Mouse (Mus musculus) heart, postnatal 4 days (tissue): ENCODE measurements around the gene E330009J07Rik. TPM values are rescaled to one million over a fixed set of nuclear protein-coding genes. Genes with fewer than 3 reads are reported as not detected.
A peak's percentile ranks its signal among the peaks of the same experiment; 100 is the strongest.

Experiments used
- DNase-seq: peaks from one replicate; pipeline ENCODE4 v3.0.0; 2021
- total RNA-seq, 2 experiments: library from RNA; stranded (reverse); gene quantifications; 2 replicates each; pipeline ENCODE4 v1.2.3; 2021

Gene E330009J07Rik
- total RNA-seq, 2 experiments from 2014 or later = 3.1 to 3.7 TPM

DNA sequence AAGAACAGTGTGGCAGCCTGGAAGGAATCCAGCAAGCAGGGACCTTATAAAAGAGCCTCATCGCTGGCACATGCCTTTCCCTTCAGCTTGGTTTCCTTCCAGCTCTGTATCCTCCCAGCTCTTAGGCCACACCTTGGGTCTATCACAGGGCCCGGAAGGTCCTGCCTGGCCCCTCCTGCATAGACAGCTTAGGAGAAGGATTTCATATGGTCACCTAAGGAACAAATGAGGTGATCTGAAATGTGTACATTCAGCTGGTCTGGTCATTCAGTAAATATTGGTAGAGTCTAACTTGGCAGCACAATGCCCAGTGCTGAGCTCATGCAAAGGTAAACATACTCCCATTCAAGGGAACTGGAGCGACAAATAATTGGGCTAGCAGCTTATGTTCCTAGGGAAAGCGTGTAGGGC is 6.4 kb downstream of the E330009J07Rik start:
- no peak for DNase-seq

DNA sequence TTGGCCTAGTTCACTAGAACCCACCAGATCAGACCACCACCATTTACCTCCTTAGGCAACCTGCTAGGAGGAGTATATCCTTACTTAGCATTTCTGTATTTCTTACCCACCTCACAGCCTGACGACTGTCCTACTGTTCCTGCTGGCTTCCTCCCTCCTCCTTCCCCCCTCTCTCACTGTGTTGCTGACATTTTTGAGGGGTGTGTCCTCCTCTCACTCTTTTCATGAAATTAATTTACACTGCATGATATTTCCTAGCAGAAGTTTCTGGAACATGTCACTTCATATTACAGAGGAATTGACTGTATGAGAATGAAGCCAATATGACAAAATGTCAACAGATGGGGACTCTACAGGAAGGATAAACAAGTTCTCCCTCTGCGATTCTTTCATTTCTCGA is 7.2 kb downstream of the E330009J07Rik start:
- no peak for DNase-seq

DNA sequence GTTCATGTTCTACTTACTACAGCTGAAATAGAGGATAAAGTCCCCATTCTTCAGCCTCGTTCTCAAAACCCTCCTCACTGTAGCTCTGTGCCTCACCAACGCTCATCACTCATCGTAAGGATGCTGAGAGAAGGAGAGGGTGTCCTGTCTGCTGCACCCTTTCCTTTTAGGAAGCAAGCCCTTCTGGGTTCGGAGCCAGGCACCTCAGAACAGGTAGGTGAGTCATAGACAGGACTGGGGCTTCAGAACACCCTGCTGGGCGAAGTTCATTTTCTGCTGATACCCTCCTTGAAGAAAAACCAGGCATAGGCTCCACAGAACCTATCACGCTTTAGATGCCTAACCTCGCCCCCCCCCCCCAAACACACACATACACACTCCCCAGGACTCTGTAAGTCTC is 8.5 kb downstream of the E330009J07Rik start:
- no peak for DNase-seq

DNA sequence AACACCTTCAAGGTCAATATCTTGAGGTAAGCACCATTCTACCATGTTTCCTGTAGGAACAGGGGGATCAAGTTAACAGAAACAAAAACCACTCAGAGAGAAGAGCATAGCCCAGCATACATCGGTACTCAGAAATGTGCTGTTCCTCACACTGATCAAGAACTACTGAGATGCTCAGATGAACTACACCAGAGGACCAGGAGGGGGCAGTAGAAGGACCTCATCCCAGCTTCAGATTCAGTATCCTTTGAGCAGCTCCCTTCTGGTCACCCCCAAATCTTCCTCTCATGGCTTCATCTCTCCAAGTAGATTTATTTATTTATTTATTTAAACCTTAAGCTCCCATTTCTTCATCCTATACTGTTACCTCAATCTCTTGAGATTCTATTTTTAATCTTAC is 12.2 kb downstream of the E330009J07Rik start:
- DNase-seq = peak; percentile 30

- no peak for DNase-seq
Measured at GRCm38 (mm10) chr6:40423013-40423412, 12.9 kb downstream of the E330009J07Rik start.

DNA sequence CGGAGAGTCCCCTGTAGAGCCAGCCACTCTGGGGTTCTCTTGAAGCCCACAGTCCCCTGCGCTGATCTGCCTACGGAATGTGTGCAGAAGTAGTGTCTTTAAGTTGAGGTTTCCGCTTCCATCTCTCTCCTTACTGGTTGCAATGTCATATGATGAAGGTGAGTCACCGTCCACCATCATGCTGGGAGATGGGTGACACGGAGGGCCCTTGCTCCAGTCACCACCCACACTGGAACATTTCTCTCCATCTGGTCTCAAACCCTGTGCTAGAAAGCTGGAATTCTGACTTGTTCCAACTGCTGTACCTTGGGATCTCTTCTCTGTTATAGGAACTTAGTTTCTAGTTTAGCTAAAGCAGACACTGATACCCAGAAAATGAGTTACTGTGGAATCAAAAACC is 14.8 kb downstream of the E330009J07Rik start:
- DNase-seq = no peak

GRCm38 (mm10) chr6:40418386-40418785 is 17.5 kb downstream of the E330009J07Rik start:
- no peak for DNase-seq

DNA sequence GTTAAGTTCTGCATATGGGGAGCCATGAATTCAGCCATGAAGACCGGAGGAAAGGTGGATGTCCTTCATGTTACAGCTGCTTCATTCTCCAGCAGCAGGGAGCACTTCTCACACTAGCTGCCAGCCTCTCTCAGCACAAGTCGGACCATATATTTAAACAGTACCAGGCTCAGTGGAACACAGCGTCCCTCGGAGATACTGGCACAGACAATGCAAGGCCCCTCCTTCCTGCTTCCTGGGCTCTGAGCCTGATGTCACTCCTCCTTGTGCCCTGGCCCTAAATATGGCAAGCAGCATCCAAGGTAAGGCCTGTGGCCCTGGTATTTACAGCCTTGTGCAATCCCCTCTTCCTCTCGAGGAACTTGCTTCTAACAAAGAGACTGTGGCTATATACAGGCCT is 20.1 kb downstream of the E330009J07Rik start:
- no peak for DNase-seq

- DNase-seq = no peak
Measured at GRCm38 (mm10) chr6:40413565-40413964, 22.4 kb downstream of the E330009J07Rik start.

- no peak for DNase-seq
Measured at GRCm38 (mm10) chr6:40413046-40413445, 22.9 kb downstream of the E330009J07Rik start.

DNA sequence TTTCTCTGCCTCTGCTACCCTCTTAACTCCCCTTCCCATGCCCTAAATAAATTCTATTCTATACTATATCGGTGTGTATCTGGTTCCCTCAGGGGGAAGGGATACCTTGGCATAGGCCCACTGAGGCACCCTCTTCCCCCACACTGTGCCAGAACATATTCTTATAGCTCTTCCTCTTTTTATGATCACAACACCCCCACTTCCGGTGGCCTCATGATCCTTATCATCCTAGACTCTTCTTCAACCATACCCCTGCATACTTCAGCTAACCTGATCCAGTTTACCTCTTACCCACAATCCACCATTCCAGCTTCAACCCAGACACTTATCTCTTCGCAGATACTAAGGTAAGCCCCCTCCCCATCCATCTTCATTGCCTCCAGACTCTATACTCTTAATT is 24.9 kb downstream of the E330009J07Rik start:
- no peak for DNase-seq

DNA sequence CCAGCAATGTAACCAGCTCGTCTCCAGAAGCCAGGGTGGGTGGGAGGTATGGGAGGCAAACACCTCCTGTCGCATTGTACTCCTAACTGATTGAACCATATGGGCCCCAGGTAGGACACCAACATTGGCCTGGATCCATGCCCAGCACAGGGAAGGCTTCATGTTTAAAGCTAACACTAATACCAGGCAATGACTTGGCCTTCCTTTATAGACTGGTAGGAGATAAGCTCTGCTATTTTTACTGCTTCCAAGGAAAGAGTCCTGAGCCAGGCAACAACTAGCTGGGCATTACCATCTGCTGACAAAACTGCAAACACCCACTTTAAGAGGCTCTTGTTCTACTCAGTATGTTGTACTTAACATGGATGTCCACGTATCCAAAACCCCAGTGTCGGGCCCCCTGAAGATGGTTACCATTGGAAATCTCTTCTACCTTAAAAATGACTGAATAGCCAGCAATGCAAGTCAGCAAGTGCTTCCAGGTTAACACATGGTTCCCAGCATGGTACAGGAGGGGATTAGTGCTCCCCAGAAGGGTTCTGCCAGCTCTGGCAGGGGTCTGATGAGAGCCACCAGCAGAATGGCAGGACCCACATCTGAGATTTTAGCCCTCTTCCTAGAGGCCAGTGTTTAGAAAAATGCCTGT is 32.2 kb downstream of the E330009J07Rik start:
- no peak for DNase-seq

GRCm38 (mm10) chr6:40402031-40402430 is 33.9 kb downstream of the E330009J07Rik start:
- DNase-seq = no peak

- peak; percentile 74 for DNase-seq
Measured at GRCm38 (mm10) chr6:40393213-40393612, 42.7 kb downstream of the E330009J07Rik start.

GRCm38 (mm10) chr6:40390975-40391374 is 45.0 kb downstream of the E330009J07Rik start:
- no peak for DNase-seq

GRCm38 (mm10) chr6:40388660-40389059 is 47.3 kb downstream of the E330009J07Rik start:
- DNase-seq = no peak

DNA sequence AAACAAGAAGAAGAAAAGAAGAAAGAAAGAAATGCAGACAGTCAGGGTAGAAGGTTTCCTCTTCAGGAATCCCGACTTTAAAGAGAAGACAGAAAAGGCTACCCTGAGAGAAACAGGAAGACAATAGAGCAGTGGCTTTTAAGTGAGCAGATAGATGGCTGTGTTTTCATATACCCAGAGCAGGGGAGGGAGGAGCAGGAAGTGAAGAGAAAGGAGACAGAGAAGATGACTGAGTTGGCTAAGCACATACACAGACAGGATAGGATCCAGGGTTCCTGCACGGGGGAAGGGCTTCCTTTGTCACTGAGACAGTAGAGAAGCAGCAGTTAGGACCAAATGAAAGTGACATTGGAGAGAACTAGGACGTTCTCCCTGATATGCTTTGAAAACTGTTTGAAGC is 50.3 kb downstream of the E330009J07Rik start:
- DNase-seq = no peak

GRCm38 (mm10) chr6:40381908-40382307 is 54.0 kb downstream of the E330009J07Rik start:
- DNase-seq = no peak

GRCm38 (mm10) chr6:40380181-40380580 is 55.8 kb downstream of the E330009J07Rik start:
- DNase-seq = no peak

DNA sequence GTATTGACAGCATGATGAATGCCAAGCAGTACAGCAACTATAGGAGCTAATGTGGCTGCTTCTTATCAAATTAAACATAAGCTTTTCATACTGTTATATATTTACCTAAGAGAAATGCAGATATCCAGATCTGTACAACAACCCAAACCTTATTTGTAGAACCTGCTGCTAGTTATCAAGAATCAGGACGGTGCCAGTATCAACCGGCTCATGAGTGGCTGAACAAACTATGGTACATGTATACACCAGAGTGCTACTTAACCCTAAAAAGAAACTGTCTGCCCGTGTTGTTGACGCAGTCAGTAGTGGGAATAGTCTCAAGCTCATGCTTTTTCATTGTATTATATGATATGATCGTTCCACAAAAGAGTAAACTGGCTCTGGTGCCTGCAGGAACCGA is 64.9 kb downstream of the E330009J07Rik start:
- no peak for DNase-seq

DNA sequence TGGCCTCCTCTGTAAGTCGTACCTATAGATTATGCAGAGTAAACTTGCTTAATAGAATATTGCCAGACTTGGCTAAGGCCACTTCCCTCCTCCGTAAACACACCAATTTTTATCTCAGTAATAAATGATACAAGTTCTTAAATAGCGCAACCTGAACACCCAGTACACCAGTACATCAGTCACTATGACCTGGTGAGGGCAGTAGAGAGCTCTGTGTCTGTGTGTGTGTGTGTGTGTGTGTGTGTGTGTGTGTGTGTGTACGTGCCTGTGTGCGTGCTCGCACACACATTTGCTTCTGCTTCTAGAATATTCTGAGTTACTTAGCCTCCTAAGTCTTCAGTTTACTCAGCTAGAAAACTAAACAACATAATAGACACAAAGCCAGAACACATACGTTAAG is 82.6 kb downstream of the E330009J07Rik start:
- no peak for DNase-seq
